Mouse (Mus musculus) CH12.LX (cell line): Measurements from ENCODE around the gene Frem2. TPM values are rescaled to one million over a fixed set of nuclear protein-coding genes. Genes with fewer than 3 reads are reported as not detected.

ENCODE experiments used
- DNase-seq: peaks from one replicate; pipeline ENCODE4 v3.0.0-alpha.2; 2013; ENCODE audit errors: extremely low read depth
- H3K27ac ChIP-seq: 2 replicates; pipeline ENCODE4 v1.5.1; 2012; ENCODE audit warnings: low read depth, mild to moderate bottlenecking, control low read depth, moderate library complexity; ENCODE audit not compliant: insufficient read depth
- H3K27me3 ChIP-seq: replicated peaks from 2 replicates; pipeline ENCODE3; 2012; ENCODE audit warnings: inconsistent platforms
- H3K36me3 ChIP-seq, 2 experiments: replicated peaks in 1 of 2; 2 replicates each; pipeline versions ENCODE3 to v1.6.1; 2012; ENCODE audit warnings: inconsistent platforms in 1 of 2, low read length in 1 of 2, mild to moderate bottlenecking in 1 of 2, mixed read lengths in 1 of 2, moderate library complexity in 1 of 2; ENCODE audit not compliant: control insufficient read depth in 1 of 2, insufficient read depth in 1 of 2
- H3K4me1 ChIP-seq, 2 experiments: 2 replicates each; pipeline ENCODE4 v1.6.1; 2012; ENCODE audit warnings: inconsistent platforms in 1 of 2, moderate library complexity in 1 of 2; ENCODE audit not compliant: insufficient read depth in 2 of 2, control insufficient read depth in 1 of 2
- H3K4me2 ChIP-seq: 2 replicates; pipeline ENCODE4 v1.6.1; 2012; ENCODE audit warnings: low read depth, mild to moderate bottlenecking, control low read depth; ENCODE audit not compliant: poor library complexity, insufficient read depth, severe bottlenecking
- H3K4me3 ChIP-seq, 3 experiments: fragments of 150-350 bp in 1 of 3; sonication (generic) in 1 of 3; replicated peaks in 1 of 3; 2 replicates each; pipeline versions ENCODE3 to v1.5.1; 2011 to 2012; ENCODE audit warnings: low read depth in 2 of 3, low read length in 2 of 3, mild to moderate bottlenecking in 2 of 3, moderate library complexity in 2 of 3, control low read depth in 1 of 3, improper control_type of control experiment in 1 of 3, inconsistent platforms in 1 of 3, mixed read lengths in 1 of 3; ENCODE audit not compliant: poor library complexity in 1 of 3
- H3K79me2 ChIP-seq: replicated peaks from 2 replicates; pipeline ENCODE4 v1.6.1; 2012; ENCODE audit warnings: mild to moderate bottlenecking, moderate library complexity; ENCODE audit not compliant: control insufficient read depth, poor library complexity, insufficient read depth, severe bottlenecking; ENCODE audit errors: extremely low read depth
- H3K9ac ChIP-seq: 2 replicates; pipeline ENCODE4 v1.6.1; 2012; ENCODE audit warnings: low read depth, mild to moderate bottlenecking, control low read depth, moderate library complexity; ENCODE audit not compliant: insufficient read depth
- H3K9me3 ChIP-seq: replicated peaks from 2 replicates; pipeline ENCODE3; 2012; ENCODE audit warnings: low read length, inconsistent platforms, mixed read lengths
- BHLHE40 ChIP-seq: IDR thresholded peaks from 2 replicates; pipeline ENCODE4 v1.6.1; 2011; ENCODE audit warnings: mild to moderate bottlenecking, low read depth, low read length, improper control_type of control experiment
- CHD2 ChIP-seq: IDR thresholded peaks from 2 replicates; pipeline ENCODE4 v1.6.1; 2011; ENCODE audit warnings: low read length, improper control_type of control experiment
- CTCF ChIP-seq, 2 experiments: IDR thresholded peaks in 1 of 2; conservative IDR thresholded peaks in 1 of 2; 2 replicates each; pipeline ENCODE4 v1.5.1; 2011 to 2012; ENCODE audit warnings: low read depth in 2 of 2, low read length in 2 of 2, improper control_type of control experiment in 1 of 2, inconsistent platforms in 1 of 2, mild to moderate bottlenecking in 1 of 2, moderate library complexity in 1 of 2
- ELF1 ChIP-seq: IDR thresholded peaks from 2 replicates; pipeline ENCODE4 v1.6.1; 2014; ENCODE audit warnings: low read depth, mild to moderate bottlenecking, inconsistent platforms, low read length, improper control_type of control experiment
- EP300 ChIP-seq: IDR thresholded peaks from 2 replicates; pipeline ENCODE4 v1.6.1; 2011; ENCODE audit warnings: low read length, improper control_type of control experiment
- ETS1 ChIP-seq: conservative IDR thresholded peaks from 2 replicates; pipeline ENCODE4 v1.6.1; 2012; ENCODE audit warnings: low read depth, mild to moderate bottlenecking, inconsistent platforms, low read length, improper control_type of control experiment, moderate library complexity
- GABPA ChIP-seq: IDR thresholded peaks from 2 replicates; pipeline ENCODE4 v1.6.1; 2012; ENCODE audit warnings: low read depth, low read length, improper control_type of control experiment, inconsistent platforms; ENCODE audit not compliant: insufficient replicate concordance
- HCFC1 ChIP-seq: IDR thresholded peaks from 2 replicates; pipeline ENCODE4 v1.6.1; 2012; ENCODE audit warnings: low read depth, mild to moderate bottlenecking, inconsistent platforms, low read length, improper control_type of control experiment
- IRF4 ChIP-seq: IDR thresholded peaks from 2 replicates; pipeline ENCODE4 v1.6.1; 2014; ENCODE audit warnings: low read depth, mild to moderate bottlenecking, inconsistent platforms, low read length, improper control_type of control experiment
- KAT2A ChIP-seq: IDR thresholded peaks from 2 replicates; pipeline ENCODE4 v1.6.1; 2012; ENCODE audit warnings: low read length, improper control_type of control experiment, inconsistent platforms; ENCODE audit not compliant: insufficient replicate concordance
- MAFK ChIP-seq: IDR thresholded peaks from 2 replicates; pipeline ENCODE4 v1.6.1; 2011; ENCODE audit warnings: low read length, improper control_type of control experiment; ENCODE audit not compliant: insufficient replicate concordance
- MXI1 ChIP-seq: IDR thresholded peaks from 2 replicates; pipeline ENCODE4 v1.6.1; 2011; ENCODE audit warnings: mild to moderate bottlenecking, low read depth, low read length, improper control_type of control experiment
- MYC ChIP-seq: IDR thresholded peaks from 2 replicates; pipeline ENCODE4 v1.6.1; 2011; ENCODE audit warnings: low read depth, mild to moderate bottlenecking, improper control_type of control experiment, low read length
- NELFE ChIP-seq: IDR thresholded peaks from 2 replicates; pipeline ENCODE4 v1.6.1; 2011; ENCODE audit warnings: low read depth, low read length, improper control_type of control experiment
- POLR2AphosphoS2 ChIP-seq: IDR thresholded peaks from 2 replicates; pipeline ENCODE4 v1.6.1; 2011; ENCODE audit warnings: low read depth, low read length, improper control_type of control experiment
- RCOR1 ChIP-seq: conservative IDR thresholded peaks from 2 replicates; pipeline ENCODE4 v1.6.1; 2012; ENCODE audit warnings: low read depth, mild to moderate bottlenecking, inconsistent platforms, low read length, improper control_type of control experiment
- SIN3A ChIP-seq: IDR thresholded peaks from 2 replicates; pipeline ENCODE4 v1.6.1; 2012; ENCODE audit warnings: low read length, improper control_type of control experiment, inconsistent platforms
- SMC3 ChIP-seq: IDR thresholded peaks from 2 replicates; pipeline ENCODE4 v1.6.1; 2011; ENCODE audit warnings: low read depth, low read length, improper control_type of control experiment
- TBP ChIP-seq: conservative IDR thresholded peaks from 2 replicates; pipeline ENCODE4 v1.6.1; 2011; ENCODE audit warnings: low read depth, low read length, improper control_type of control experiment
- TCF12 ChIP-seq: IDR thresholded peaks from 2 replicates; pipeline ENCODE4 v1.6.1; 2014; ENCODE audit warnings: low read depth, mild to moderate bottlenecking, inconsistent platforms, low read length, improper control_type of control experiment
- USF1 ChIP-seq: IDR thresholded peaks from 2 replicates; pipeline ENCODE4 v1.6.1; 2014; ENCODE audit warnings: low read depth, mild to moderate bottlenecking, inconsistent platforms, low read length, improper control_type of control experiment
- USF2 ChIP-seq: conservative IDR thresholded peaks from 2 replicates; pipeline ENCODE4 v1.6.1; 2011; ENCODE audit warnings: low read depth, low read length, improper control_type of control experiment
- ZNF384 ChIP-seq: IDR thresholded peaks from 2 replicates; pipeline ENCODE4 v1.6.1; 2012; ENCODE audit warnings: low read depth, low read length, improper control_type of control experiment, inconsistent platforms
- dilution Hi-C: fragments of 300-500 bp; cut with MboI; formaldehyde crosslinking; loops from 2 replicates; pipeline ENCODE4 v1.14.3; 2020; ENCODE audit warnings: low sequenced_read_pairs; ENCODE audit not compliant: extremely low pct_unique_long_range_greater_than_20kb, extremely low pct_ligation_motif_present
- in situ Hi-C: fragments of 300-500 bp; cut with MboI; formaldehyde crosslinking; loops from 3 replicates; pipeline ENCODE4 v1.14.3; 2019; ENCODE audit warnings: low sequenced_read_pairs, low pct_ligation_motif_present, low pct_unique_long_range_greater_than_20kb, mixed read lengths
- polyA plus RNA-seq: library from polyadenylated mRNA; unstranded; fragments of >175 nt; gene quantifications from 2 replicates; pipeline ENCODE4 v1.2.1, GENCODE M21; 2012; ENCODE audit warnings: low read depth; ENCODE audit not compliant: insufficient read length
- total RNA-seq, 2 experiments: library from RNA; depleted of rRNA; stranded (reverse); fragments of 300-350 nt in 1 of 2; fragments of >200 nt in 1 of 2; gene quantifications; 2 replicates each; pipeline ENCODE4 v1.2.3; 2012 to 2014

Gene Frem2
- total and polyA plus RNA-seq, 3 experiments, result 0.04 to 0.09 (median 0.04) TPM

DNA sequence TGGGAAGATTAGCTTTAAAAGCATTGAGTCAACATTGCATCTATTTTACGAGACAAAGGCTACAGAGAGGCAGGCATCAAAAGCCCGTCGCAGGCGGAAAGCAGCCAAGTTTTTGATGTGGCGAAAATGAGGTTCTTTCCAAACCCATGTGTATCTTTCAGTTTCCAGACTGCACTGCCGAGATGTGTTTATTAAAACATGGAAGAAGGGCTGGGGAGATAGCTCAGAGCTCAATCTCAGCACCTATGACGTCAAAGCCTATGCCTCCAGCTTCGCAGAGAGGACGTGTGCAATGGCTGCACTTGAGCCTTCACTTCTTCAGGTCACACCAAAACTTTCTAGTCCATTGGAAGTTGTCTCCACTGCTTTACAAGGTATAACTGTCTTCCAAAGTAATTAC lies 98.9 kb downstream of the Frem2 start:
- in situ Hi-C loops (no loop called here), dilution Hi-C loops (no loop called here)
- H3K9me3 ChIP-seq, result no peaks in the 10 kb centered on the region
- no peaks in the 10 kb centered on the region for H3K79me2 ChIP-seq
- H3K4me2 ChIP-seq, result no peak overlapping the region
- DNase-seq, result no peak
- no peak overlapping the region for H3K27ac ChIP-seq
- TF ChIP-seq RCOR1 (no peak), GABPA (no peak), IRF4 (no peak), TBP (no peak), ETS1 (no peak), MYC (no peak), BHLHE40 (no peak), USF2 (no peak), MAFK (no peak), POLR2AphosphoS2 (no peak), ELF1 (no peak), NELFE (no peak), TCF12 (no peak), SMC3 (no peak), ZNF384 (no peak), USF1 (no peak), HCFC1 (no peak), KAT2A (no peak), SIN3A (no peak), MXI1 (no peak)
- peaks cover 0 to 19% of the 10 kb centered on the region in 2 experiments; a peak in 2 of 4 replicates for H3K4me1 ChIP-seq
- no peak overlapping the region for H3K4me3 ChIP-seq
- H3K27me3 ChIP-seq, result no peaks in the 10 kb centered on the region
- no peak overlapping the region for H3K9ac ChIP-seq
- H3K36me3 ChIP-seq, result no peaks in the 10 kb centered on the region

DNA sequence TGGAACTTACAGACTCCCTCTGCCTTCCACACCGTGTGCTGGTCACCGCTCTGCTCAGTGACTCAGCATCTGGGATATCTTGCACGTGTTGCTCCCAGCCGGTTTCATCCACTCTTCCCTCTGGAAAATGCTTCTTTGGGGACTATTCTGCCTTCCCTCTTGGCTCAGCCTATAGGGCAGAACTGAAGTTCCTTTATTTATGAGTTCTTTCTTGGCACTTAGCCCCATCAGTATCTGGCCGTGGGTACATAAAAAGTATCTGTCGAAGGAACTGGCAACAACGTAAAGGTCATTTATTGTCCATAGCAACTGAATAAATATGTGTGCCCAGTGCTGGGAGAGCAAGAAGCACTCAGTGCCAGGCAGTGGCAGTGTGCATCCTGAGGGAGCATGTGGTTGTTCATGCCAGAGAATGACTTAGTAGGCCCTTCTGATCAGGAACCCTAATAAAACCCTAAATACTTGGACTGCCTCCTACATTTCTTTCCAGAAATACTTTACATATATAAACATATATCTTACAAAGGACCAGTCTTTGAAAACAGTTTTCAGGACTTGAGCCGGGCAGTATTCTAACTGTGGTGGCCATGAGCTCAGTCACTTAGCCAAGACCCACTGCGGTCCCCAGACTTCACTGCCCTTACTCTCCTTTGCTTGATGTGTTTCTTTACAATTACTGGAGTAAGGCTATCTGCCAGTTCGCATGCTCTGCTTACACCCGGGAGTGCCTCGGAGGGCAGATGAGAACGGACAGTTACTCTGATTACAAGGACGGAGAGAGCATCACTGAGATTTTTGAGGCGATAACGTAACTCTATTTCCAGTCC lies 99.6 kb downstream of the Frem2 start:
- in situ Hi-C loops (no loop called here), dilution Hi-C loops (no loop called here)
- Histone ChIP-seq H3K36me3 (no peaks in the 10 kb centered on the region), H3K27ac (no peak overlapping the region), H3K4me1 (peaks cover 0 to 19% of the 10 kb centered on the region in 2 experiments; a peak in 2 of 4 replicates), H3K4me2 (no peak overlapping the region), H3K79me2 (no peaks in the 10 kb centered on the region), H3K4me3 (no peak overlapping the region), H3K27me3 (no peaks in the 10 kb centered on the region), H3K9me3 (no peaks in the 10 kb centered on the region), H3K9ac (no peak overlapping the region)
- no peak for DNase-seq
- TF ChIP-seq RCOR1 (no peak), ELF1 (no peak), CHD2 (no peak), EP300 (no peak), KAT2A (no peak), MXI1 (no peak), CTCF (conservative IDR thresholded peaks at IDR 0.05 in 1 of 2, IDR thresholded peaks at IDR 0.05 in 1 of 2; ENCODE audit: low read depth in 2 of 2, low read length in 2 of 2) (no peak), USF1 (no peak)
- TF ChIP-seq, all 38 proteins: peak for 0
